Mouse (Mus musculus): ENCODE data around the gene Hk1. TPM values are rescaled to one million over a fixed set of nuclear protein-coding genes. Genes with fewer than 3 reads are reported as not detected.
A peak's percentile ranks its signal among the peaks of the same experiment; 100 is the strongest.

Gene Hk1
- polyA plus RNA-seq, 1 experiment: 45.1 TPM

- Histone ChIP-seq H3K4me1 (ENCODE audit: control insufficient read depth, insufficient read depth, low read length) (no peaks in the 10 kb centered on the region), H3K27ac (ENCODE audit: insufficient read depth, low read depth, low read length) (no peak overlapping the region), H3K4me3 (ENCODE audit: insufficient read depth, low read length) (no peak overlapping the region)
- TF ChIP-seq POLR2A (IDR thresholded peaks at IDR 0.05; ENCODE audit: borderline replicate concordance, low read depth, low read length) (no peak), CTCF (IDR thresholded peaks at IDR 0.05; ENCODE audit: low read depth, low read length) (no peak)
Observed at GRCm38 (mm10) chr10:62238688-62239087, 141.0 kb downstream of the Hk1 start.

- Histone ChIP-seq H3K27ac (ENCODE audit: insufficient read depth, low read depth, low read length) (no peak overlapping the region), H3K4me3 (ENCODE audit: insufficient read depth, low read length) (no peak overlapping the region), H3K4me1 (ENCODE audit: control insufficient read depth, insufficient read depth, low read length) (no peaks in the 10 kb centered on the region)
- TF ChIP-seq POLR2A (IDR thresholded peaks at IDR 0.05; ENCODE audit: borderline replicate concordance, low read depth, low read length) (no peak), CTCF (IDR thresholded peaks at IDR 0.05; ENCODE audit: low read depth, low read length) (no peak)
Observed at GRCm38 (mm10) chr10:62237205-62237604, 142.5 kb downstream of the Hk1 start.

- Histone ChIP-seq H3K4me3 (ENCODE audit: insufficient read depth, low read length) (no peak overlapping the region), H3K4me1 (ENCODE audit: control insufficient read depth, insufficient read depth, low read length) (no peaks in the 10 kb centered on the region), H3K27ac (ENCODE audit: insufficient read depth, low read depth, low read length) (no peak overlapping the region)
- no peak for TF ChIP-seq POLR2A (IDR thresholded peaks at IDR 0.05; ENCODE audit: borderline replicate concordance, low read depth, low read length)
- TF ChIP-seq CTCF (IDR thresholded peaks at IDR 0.05; ENCODE audit: low read depth, low read length): no peak
Observed at GRCm38 (mm10) chr10:62236165-62236564, 143.5 kb downstream of the Hk1 start.

- H3K4me3 ChIP-seq (ENCODE audit: insufficient read depth, low read length): no peak overlapping the region
- no peaks in the 10 kb centered on the region for H3K4me1 ChIP-seq (ENCODE audit: control insufficient read depth, insufficient read depth, low read length)
- TF ChIP-seq CTCF (IDR thresholded peaks at IDR 0.05; ENCODE audit: low read depth, low read length): no peak
- no peak overlapping the region for H3K27ac ChIP-seq (ENCODE audit: insufficient read depth, low read depth, low read length)
Observed at GRCm38 (mm10) chr10:62231811-62232210, 147.9 kb downstream of the Hk1 start.

- Histone ChIP-seq H3K4me3 (ENCODE audit: insufficient read depth, low read length) (peak overlapping the region; percentile 31), H3K27ac (ENCODE audit: insufficient read depth, low read depth, low read length) (no peak overlapping the region), H3K4me1 (ENCODE audit: control insufficient read depth, insufficient read depth, low read length) (no peaks in the 10 kb centered on the region)
- no peak for TF ChIP-seq CTCF (IDR thresholded peaks at IDR 0.05; ENCODE audit: low read depth, low read length)
- TF ChIP-seq POLR2A (IDR thresholded peaks at IDR 0.05; ENCODE audit: borderline replicate concordance, low read depth, low read length): no peak
Observed at GRCm38 (mm10) chr10:62231395-62231732, 148.3 kb downstream of the Hk1 start.

GRCm38 (mm10) chr10:62230708-62231394, 148.9 kb downstream of the Hk1 start, which contains the start of gene Tspan15:
Tspan15 (minus strand) TSS chr10:62231251.
- TF ChIP-seq POLR2A (IDR thresholded peaks at IDR 0.05; ENCODE audit: borderline replicate concordance, low read depth, low read length) (no peak), CTCF (IDR thresholded peaks at IDR 0.05; ENCODE audit: low read depth, low read length) (no peak)
- Histone ChIP-seq H3K27ac (ENCODE audit: insufficient read depth, low read depth, low read length) (no peak within 1 kb of the TSS), H3K4me1 (ENCODE audit: control insufficient read depth, insufficient read depth, low read length) (no peaks in the 10 kb centered on the region), H3K4me3 (ENCODE audit: insufficient read depth, low read length) (peak within 1 kb of the TSS; percentile 31)

GRCm38 (mm10) chr10:62228126-62228525, 151.6 kb downstream of the Hk1 start:
- TF ChIP-seq POLR2A (IDR thresholded peaks at IDR 0.05; ENCODE audit: borderline replicate concordance, low read depth, low read length) (no peak), CTCF (IDR thresholded peaks at IDR 0.05; ENCODE audit: low read depth, low read length) (no peak)
- Histone ChIP-seq H3K4me3 (ENCODE audit: insufficient read depth, low read length) (no peak overlapping the region), H3K27ac (ENCODE audit: insufficient read depth, low read depth, low read length) (no peak overlapping the region), H3K4me1 (ENCODE audit: control insufficient read depth, insufficient read depth, low read length) (no peaks in the 10 kb centered on the region)

GRCm38 (mm10) chr10:62225839-62226238, 153.9 kb downstream of the Hk1 start:
- Histone ChIP-seq H3K4me1 (ENCODE audit: control insufficient read depth, insufficient read depth, low read length) (no peaks in the 10 kb centered on the region), H3K27ac (ENCODE audit: insufficient read depth, low read depth, low read length) (no peak overlapping the region), H3K4me3 (ENCODE audit: insufficient read depth, low read length) (no peak overlapping the region)
- TF ChIP-seq POLR2A (IDR thresholded peaks at IDR 0.05; ENCODE audit: borderline replicate concordance, low read depth, low read length) (no peak), CTCF (IDR thresholded peaks at IDR 0.05; ENCODE audit: low read depth, low read length) (no peak)

- TF ChIP-seq POLR2A (IDR thresholded peaks at IDR 0.05; ENCODE audit: borderline replicate concordance, low read depth, low read length) (no peak), CTCF (IDR thresholded peaks at IDR 0.05; ENCODE audit: low read depth, low read length) (no peak)
- Histone ChIP-seq H3K27ac (ENCODE audit: insufficient read depth, low read depth, low read length) (no peak overlapping the region), H3K4me1 (ENCODE audit: control insufficient read depth, insufficient read depth, low read length) (no peaks in the 10 kb centered on the region), H3K4me3 (ENCODE audit: insufficient read depth, low read length) (no peak overlapping the region)
Observed at GRCm38 (mm10) chr10:62224231-62224630, 155.5 kb downstream of the Hk1 start.

GRCm38 (mm10) chr10:62222777-62223176, 156.9 kb downstream of the Hk1 start:
- TF ChIP-seq CTCF (IDR thresholded peaks at IDR 0.05; ENCODE audit: low read depth, low read length) (no peak), POLR2A (IDR thresholded peaks at IDR 0.05; ENCODE audit: borderline replicate concordance, low read depth, low read length) (no peak)
- Histone ChIP-seq H3K27ac (ENCODE audit: insufficient read depth, low read depth, low read length) (no peak overlapping the region), H3K4me3 (ENCODE audit: insufficient read depth, low read length) (no peak overlapping the region), H3K4me1 (ENCODE audit: control insufficient read depth, insufficient read depth, low read length) (no peaks in the 10 kb centered on the region)

Data from bone marrow macrophage, adult 2 months (primary cell).